Mouse (Mus musculus) CH12.LX (cell line): ENCODE results near the gene Pcca. TPM values are rescaled to one million over a fixed set of nuclear protein-coding genes. Genes with fewer than 3 reads are reported as not detected.

Source experiments
- DNase-seq: peaks from one replicate; pipeline ENCODE4 v3.0.0-alpha.2; 2013; ENCODE audit errors: extremely low read depth
- H3K27ac ChIP-seq: 2 replicates; pipeline ENCODE4 v1.5.1; 2012; ENCODE audit warnings: low read depth, mild to moderate bottlenecking, control low read depth, moderate library complexity; ENCODE audit not compliant: insufficient read depth
- H3K27me3 ChIP-seq: replicated peaks from 2 replicates; pipeline ENCODE3; 2012; ENCODE audit warnings: inconsistent platforms
- H3K36me3 ChIP-seq, 2 experiments: replicated peaks in 1 of 2; 2 replicates each; pipeline versions ENCODE3 to v1.6.1; 2012; ENCODE audit warnings: inconsistent platforms in 1 of 2, low read length in 1 of 2, mild to moderate bottlenecking in 1 of 2, mixed read lengths in 1 of 2, moderate library complexity in 1 of 2; ENCODE audit not compliant: control insufficient read depth in 1 of 2, insufficient read depth in 1 of 2
- H3K4me1 ChIP-seq, 2 experiments: 2 replicates each; pipeline ENCODE4 v1.6.1; 2012; ENCODE audit warnings: inconsistent platforms in 1 of 2, moderate library complexity in 1 of 2; ENCODE audit not compliant: insufficient read depth in 2 of 2, control insufficient read depth in 1 of 2
- H3K4me2 ChIP-seq: 2 replicates; pipeline ENCODE4 v1.6.1; 2012; ENCODE audit warnings: low read depth, mild to moderate bottlenecking, control low read depth; ENCODE audit not compliant: poor library complexity, insufficient read depth, severe bottlenecking
- H3K4me3 ChIP-seq, 3 experiments: fragments of 150-350 bp in 1 of 3; sonication (generic) in 1 of 3; replicated peaks in 1 of 3; 2 replicates each; pipeline versions ENCODE3 to v1.5.1; 2011 to 2012; ENCODE audit warnings: low read depth in 2 of 3, low read length in 2 of 3, mild to moderate bottlenecking in 2 of 3, moderate library complexity in 2 of 3, control low read depth in 1 of 3, improper control_type of control experiment in 1 of 3, inconsistent platforms in 1 of 3, mixed read lengths in 1 of 3; ENCODE audit not compliant: poor library complexity in 1 of 3
- H3K79me2 ChIP-seq: replicated peaks from 2 replicates; pipeline ENCODE4 v1.6.1; 2012; ENCODE audit warnings: mild to moderate bottlenecking, moderate library complexity; ENCODE audit not compliant: control insufficient read depth, poor library complexity, insufficient read depth, severe bottlenecking; ENCODE audit errors: extremely low read depth
- H3K9ac ChIP-seq: 2 replicates; pipeline ENCODE4 v1.6.1; 2012; ENCODE audit warnings: low read depth, mild to moderate bottlenecking, control low read depth, moderate library complexity; ENCODE audit not compliant: insufficient read depth
- H3K9me3 ChIP-seq: replicated peaks from 2 replicates; pipeline ENCODE3; 2012; ENCODE audit warnings: low read length, inconsistent platforms, mixed read lengths
- BHLHE40 ChIP-seq: IDR thresholded peaks from 2 replicates; pipeline ENCODE4 v1.6.1; 2011; ENCODE audit warnings: mild to moderate bottlenecking, low read depth, low read length, improper control_type of control experiment
- ELF1 ChIP-seq: IDR thresholded peaks from 2 replicates; pipeline ENCODE4 v1.6.1; 2014; ENCODE audit warnings: low read depth, mild to moderate bottlenecking, inconsistent platforms, low read length, improper control_type of control experiment
- EP300 ChIP-seq: IDR thresholded peaks from 2 replicates; pipeline ENCODE4 v1.6.1; 2011; ENCODE audit warnings: low read length, improper control_type of control experiment
- ETS1 ChIP-seq: conservative IDR thresholded peaks from 2 replicates; pipeline ENCODE4 v1.6.1; 2012; ENCODE audit warnings: low read depth, mild to moderate bottlenecking, inconsistent platforms, low read length, improper control_type of control experiment, moderate library complexity
- HCFC1 ChIP-seq: IDR thresholded peaks from 2 replicates; pipeline ENCODE4 v1.6.1; 2012; ENCODE audit warnings: low read depth, mild to moderate bottlenecking, inconsistent platforms, low read length, improper control_type of control experiment
- IRF4 ChIP-seq: IDR thresholded peaks from 2 replicates; pipeline ENCODE4 v1.6.1; 2014; ENCODE audit warnings: low read depth, mild to moderate bottlenecking, inconsistent platforms, low read length, improper control_type of control experiment
- MAZ ChIP-seq: IDR thresholded peaks from 2 replicates; pipeline ENCODE4 v1.6.1; 2012; ENCODE audit warnings: low read depth, mild to moderate bottlenecking, inconsistent platforms, low read length, improper control_type of control experiment, moderate library complexity
- MEF2A ChIP-seq: IDR thresholded peaks from 2 replicates; pipeline ENCODE4 v1.6.1; 2014; ENCODE audit warnings: low read depth, mild to moderate bottlenecking, inconsistent platforms, low read length, improper control_type of control experiment, borderline replicate concordance
- MYC ChIP-seq: IDR thresholded peaks from 2 replicates; pipeline ENCODE4 v1.6.1; 2011; ENCODE audit warnings: low read depth, mild to moderate bottlenecking, improper control_type of control experiment, low read length
- PAX5 ChIP-seq: IDR thresholded peaks from 2 replicates; pipeline ENCODE4 v1.6.1; 2012; ENCODE audit warnings: low read length, inconsistent platforms, mixed read lengths
- RCOR1 ChIP-seq: conservative IDR thresholded peaks from 2 replicates; pipeline ENCODE4 v1.6.1; 2012; ENCODE audit warnings: low read depth, mild to moderate bottlenecking, inconsistent platforms, low read length, improper control_type of control experiment
- SMC3 ChIP-seq: IDR thresholded peaks from 2 replicates; pipeline ENCODE4 v1.6.1; 2011; ENCODE audit warnings: low read depth, low read length, improper control_type of control experiment
- UBTF ChIP-seq: IDR thresholded peaks from 2 replicates; pipeline ENCODE4 v1.6.1; 2012; ENCODE audit warnings: low read depth, mild to moderate bottlenecking, inconsistent platforms, low read length, improper control_type of control experiment, moderate library complexity
- USF1 ChIP-seq: IDR thresholded peaks from 2 replicates; pipeline ENCODE4 v1.6.1; 2014; ENCODE audit warnings: low read depth, mild to moderate bottlenecking, inconsistent platforms, low read length, improper control_type of control experiment
- ZKSCAN1 ChIP-seq: IDR thresholded peaks from 2 replicates; pipeline ENCODE4 v1.6.1; 2012; ENCODE audit warnings: low read depth, inconsistent platforms, low read length, improper control_type of control experiment, borderline replicate concordance
- ZMIZ1 ChIP-seq: IDR thresholded peaks from 2 replicates; pipeline ENCODE4 v1.6.1; 2012; ENCODE audit warnings: low read depth, mild to moderate bottlenecking, inconsistent platforms, low read length, improper control_type of control experiment
- ZNF384 ChIP-seq: IDR thresholded peaks from 2 replicates; pipeline ENCODE4 v1.6.1; 2012; ENCODE audit warnings: low read depth, low read length, improper control_type of control experiment, inconsistent platforms
- dilution Hi-C: fragments of 300-500 bp; cut with MboI; formaldehyde crosslinking; loops from 2 replicates; pipeline ENCODE4 v1.14.3; 2020; ENCODE audit warnings: low sequenced_read_pairs; ENCODE audit not compliant: extremely low pct_unique_long_range_greater_than_20kb, extremely low pct_ligation_motif_present
- in situ Hi-C: fragments of 300-500 bp; cut with MboI; formaldehyde crosslinking; loops from 3 replicates; pipeline ENCODE4 v1.14.3; 2019; ENCODE audit warnings: low sequenced_read_pairs, low pct_ligation_motif_present, low pct_unique_long_range_greater_than_20kb, mixed read lengths
- polyA plus RNA-seq: library from polyadenylated mRNA; unstranded; fragments of >175 nt; gene quantifications from 2 replicates; pipeline ENCODE4 v1.2.1, GENCODE M21; 2012; ENCODE audit warnings: low read depth; ENCODE audit not compliant: insufficient read length
- total RNA-seq, 2 experiments: library from RNA; depleted of rRNA; stranded (reverse); fragments of 300-350 nt in 1 of 2; fragments of >200 nt in 1 of 2; gene quantifications; 2 replicates each; pipeline ENCODE4 v1.2.3; 2012 to 2014

Pcca gene
- total and polyA plus RNA-seq, 3 experiments: 11.2 to 39.0 (median 23.8) TPM

- H3K36me3 ChIP-seq: peaks cover 0 to 11% of the 10 kb centered on the region in 2 experiments
- no peak overlapping the region for H3K4me3 ChIP-seq
- in situ Hi-C loops: no loop called here
Measured at GRCm38 (mm10) chr14:122602701-122603100, 68.6 kb downstream of the Pcca start.

GRCm38 (mm10) chr14:122606499-122606898, 72.4 kb downstream of the Pcca start:
- in situ Hi-C loops: no loop called here
- no peaks in the 10 kb centered on the region for H3K79me2 ChIP-seq
- no peaks in the 10 kb centered on the region for H3K27me3 ChIP-seq
- peaks cover 0 to 12% of the 10 kb centered on the region in 2 experiments for H3K36me3 ChIP-seq
- H3K4me3 ChIP-seq: no peak overlapping the region
- no peak for DNase-seq
- dilution Hi-C loops: no loop called here
- H3K9ac ChIP-seq: no peak overlapping the region
- H3K9me3 ChIP-seq: no peaks in the 10 kb centered on the region
- no peak overlapping the region for H3K4me2 ChIP-seq
- H3K4me1 ChIP-seq: peaks cover 0 to 10% of the 10 kb centered on the region in 2 experiments; a peak in 2 of 4 replicates
- no peak overlapping the region for H3K27ac ChIP-seq
- TF ChIP-seq MAZ: no peak

More at GRCm38 (mm10) chr14:122602701-122603100, 68.6 kb downstream of the Pcca start:
- H3K27me3 ChIP-seq: no peaks in the 10 kb centered on the region
- dilution Hi-C loops: no loop called here
- H3K79me2 ChIP-seq: no peaks in the 10 kb centered on the region
- H3K4me1 ChIP-seq: peaks cover 0 to 11% of the 10 kb centered on the region in 2 experiments; a peak in 2 of 4 replicates
- no peak overlapping the region for H3K9ac ChIP-seq
- no peak for DNase-seq
- no peak for TF ChIP-seq ZKSCAN1
- TF ChIP-seq MYC: no peak
- TF ChIP-seq HCFC1: no peak
- no peak for TF ChIP-seq ETS1
- no peak for TF ChIP-seq USF1
- no peak for TF ChIP-seq MEF2A
- no peak for TF ChIP-seq ELF1
- TF ChIP-seq BHLHE40: no peak
- no peak for TF ChIP-seq ZNF384
- TF ChIP-seq SMC3: no peak
- TF ChIP-seq MAZ: no peak
- no peak for TF ChIP-seq RCOR1
- no peak for TF ChIP-seq EP300
- TF ChIP-seq UBTF: no peak
- TF ChIP-seq IRF4: no peak
- no peak for TF ChIP-seq ZMIZ1
- TF ChIP-seq PAX5: no peak
- no peak overlapping the region for H3K27ac ChIP-seq
- H3K4me2 ChIP-seq: no peak overlapping the region
- H3K9me3 ChIP-seq: no peaks in the 10 kb centered on the region
